Mouse (Mus musculus): ENCODE measurements at regions not wholly inside any gene's neighbourhood (a gene's known extent, or its start where the extent isn't known, plus 50 kb on each side); places are given as distances from the start of the nearest gene placed in this dataset.

DNA sequence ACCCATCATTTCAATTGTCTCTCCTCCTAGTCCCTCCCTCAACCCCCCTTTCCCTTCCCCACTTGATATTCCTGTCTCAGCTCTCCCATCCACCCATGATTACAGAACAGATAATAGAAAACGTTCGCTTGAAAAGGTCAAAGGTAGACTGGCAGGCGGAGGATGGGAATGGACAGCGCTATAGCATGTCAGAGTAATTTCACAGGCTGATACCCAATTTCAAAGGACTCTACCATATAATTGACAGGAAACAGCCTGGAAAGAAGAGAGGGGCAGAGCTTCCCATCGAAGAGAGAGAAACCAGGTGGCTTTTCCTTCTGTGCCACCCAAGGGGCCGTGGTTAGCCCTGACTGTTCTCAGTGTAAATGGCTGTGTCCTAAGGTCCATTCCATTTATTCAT, 140.2 kb upstream of the Atxn1 start:
- no peak for TF ChIP-seq CTCF (IDR thresholded peaks at IDR 0.05)
- TF ChIP-seq EP300 (IDR thresholded peaks at IDR 0.05): no peak

Measured in lung, postnatal 0 days (tissue).